Mouse (Mus musculus) heart, embryonic 11.5 days (tissue): ENCODE measurements around the gene Tmem274. TPM values are rescaled to one million over a fixed set of nuclear protein-coding genes. Genes with fewer than 3 reads are reported as not detected.
A peak's percentile ranks its signal among the peaks of the same experiment; 100 is the strongest.

Experiments used
- ATAC-seq: fragments of 200-750 bp; cut with Nextera tagmentation; replicated peaks from 2 replicates; pipeline ENCODE4 v1.8.0; 2017; ENCODE audit warnings: moderate library complexity; ENCODE audit not compliant: insufficient number of reproducible peaks, low FRiP score, low TSS enrichment
- H3K27ac ChIP-seq: fragments of 300-500 bp; sonication (generic); 2 replicates; pipeline ENCODE4 v1.5.1; 2014; ENCODE audit warnings: mild to moderate bottlenecking, low read depth, low read length
- H3K27me3 ChIP-seq: fragments of 300-500 bp; sonication (generic); 2 replicates; pipeline ENCODE4 v1.6.1; 2014; ENCODE audit warnings: mild to moderate bottlenecking, low read length, mixed read lengths; ENCODE audit not compliant: control insufficient read depth, insufficient read depth
- H3K36me3 ChIP-seq: fragments of 300-500 bp; sonication (generic); 2 replicates; pipeline ENCODE4 v1.6.1; 2014; ENCODE audit warnings: mild to moderate bottlenecking, low read length, moderate library complexity, mixed read lengths; ENCODE audit not compliant: control insufficient read depth, insufficient read depth
- H3K4me1 ChIP-seq: fragments of 300-500 bp; sonication (generic); 2 replicates; pipeline ENCODE4 v1.6.1; 2014; ENCODE audit warnings: low read length; ENCODE audit not compliant: control insufficient read depth, insufficient read depth
- H3K4me2 ChIP-seq: fragments of 300-500 bp; sonication (generic); 2 replicates; pipeline ENCODE4 v1.6.1; 2014; ENCODE audit warnings: mild to moderate bottlenecking, moderate library complexity
- H3K4me3 ChIP-seq: fragments of 300-500 bp; sonication (generic); 2 replicates; pipeline ENCODE4 v1.5.1; 2014; ENCODE audit warnings: low read depth, low read length
- H3K9ac ChIP-seq: fragments of 300-500 bp; sonication (generic); 2 replicates; pipeline ENCODE4 v1.6.1; 2014; ENCODE audit warnings: mild to moderate bottlenecking, low read depth, low read length, moderate library complexity
- H3K9me3 ChIP-seq: fragments of 300-500 bp; sonication (generic); replicated peaks from 2 replicates; pipeline ENCODE4 v1.6.1; 2016; ENCODE audit warnings: low read length; ENCODE audit not compliant: control insufficient read depth
- WGBS: fragments of 180-500 bp; shearing (Covaris S2); extraction: QIAGEN DNeasy Blood & Tissue Kit; methylation state at CpG from one replicate; pipeline ENCODE4 v1.1.7; 2014; ENCODE audit not compliant: insufficient replicate concordance; 5-methylcytosine and 5-hydroxymethylcytosine counted together
- polyA plus RNA-seq: library from polyadenylated mRNA; unstranded; fragments of >200 nt; fragmentation: Nextera tagmentation; extraction: Ambion mirVana; gene quantifications from 2 replicates; pipeline ENCODE4 v1.2.1, GENCODE M21; 2014

Gene Tmem274
- polyA plus RNA-seq, 1 experiment from 2014 or later = not detected

- ATAC-seq = no peak
Observed at GRCm38 (mm10) chr4:149505261-149505967, 28.2 kb downstream of the Tmem274 start.

GRCm38 (mm10) chr4:149506904-149507303 lies 29.7 kb downstream of the Tmem274 start:
- H3K9me3 ChIP-seq = no peaks in the 10 kb centered on the region
- no peak for ATAC-seq

More at GRCm38 (mm10) chr4:149505261-149505967, 28.2 kb downstream of the Tmem274 start:
- Histone ChIP-seq H3K4me1 (no peaks in the 10 kb centered on the region), H3K9me3 (no peaks in the 10 kb centered on the region), H3K4me2 (no peak overlapping the region), H3K27me3 (no peaks in the 10 kb centered on the region), H3K27ac (no peak overlapping the region), H3K4me3 (no peak overlapping the region), H3K9ac (no peak overlapping the region), H3K36me3 (no peaks in the 10 kb centered on the region)
- WGBS = 60% methylated on average over 14 of the region's 15 CpGs

DNA sequence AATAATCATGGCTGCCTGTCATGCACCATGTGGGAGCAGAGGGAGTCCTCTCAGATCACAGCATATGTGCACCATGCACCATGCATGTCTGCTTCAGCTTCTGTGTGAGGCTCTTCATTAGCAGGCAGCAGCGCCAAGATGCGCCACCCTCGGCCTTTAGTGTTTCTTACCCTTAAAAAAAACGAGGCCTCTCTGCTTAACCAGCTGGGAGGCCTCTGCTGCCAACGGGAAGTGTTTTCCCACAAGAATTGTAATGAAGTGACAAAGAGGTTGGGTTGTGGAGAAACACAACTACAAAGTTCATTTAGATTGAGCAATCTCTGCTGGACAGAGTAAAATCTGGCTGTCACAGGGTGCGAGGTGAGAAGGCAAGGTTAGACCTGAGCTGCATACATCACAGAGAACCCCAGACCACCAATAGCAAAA lies 34.1 kb downstream of the Tmem274 start:
- 58% methylated on average over 6 of the region's 6 CpGs for WGBS
- H3K27me3 ChIP-seq = no peaks in the 10 kb centered on the region
- no peak overlapping the region for H3K4me2 ChIP-seq
- H3K27ac ChIP-seq = no peak overlapping the region
- H3K36me3 ChIP-seq = no peaks in the 10 kb centered on the region
- 0 out of 2 replicates have a peak, but pooled peaks cover 3% of the 10 kb centered on the region for H3K4me1 ChIP-seq
- no peak for ATAC-seq
- H3K9ac ChIP-seq = no peak overlapping the region
- no peaks in the 10 kb centered on the region for H3K9me3 ChIP-seq
- H3K4me3 ChIP-seq = no peak overlapping the region

More at GRCm38 (mm10) chr4:149506904-149507303, 29.7 kb downstream of the Tmem274 start:
- no peak overlapping the region for H3K9ac ChIP-seq
- no peak overlapping the region for H3K27ac ChIP-seq
- 0 out of 2 replicates have a peak, but pooled peaks cover 3% of the 10 kb centered on the region for H3K4me1 ChIP-seq
- WGBS = 71% methylated on average over 3 of the region's 3 CpGs
- no peak overlapping the region for H3K4me3 ChIP-seq
- no peaks in the 10 kb centered on the region for H3K27me3 ChIP-seq
- no peaks in the 10 kb centered on the region for H3K36me3 ChIP-seq
- H3K4me2 ChIP-seq = no peak overlapping the region

- H3K9me3 ChIP-seq = no peaks in the 10 kb centered on the region
- H3K9ac ChIP-seq = no peak overlapping the region
- no peak overlapping the region for H3K4me3 ChIP-seq
- WGBS = 76% methylated on average over 7 of the region's 7 CpGs
- no peak overlapping the region for H3K4me2 ChIP-seq
- 0 out of 2 replicates have a peak, but pooled peaks cover 3% of the 10 kb centered on the region for H3K4me1 ChIP-seq
- H3K27me3 ChIP-seq = no peaks in the 10 kb centered on the region
- no peaks in the 10 kb centered on the region for H3K36me3 ChIP-seq
- H3K27ac ChIP-seq = no peak overlapping the region
- no peak for ATAC-seq
Observed at GRCm38 (mm10) chr4:149512072-149512471, 34.9 kb downstream of the Tmem274 start.

DNA sequence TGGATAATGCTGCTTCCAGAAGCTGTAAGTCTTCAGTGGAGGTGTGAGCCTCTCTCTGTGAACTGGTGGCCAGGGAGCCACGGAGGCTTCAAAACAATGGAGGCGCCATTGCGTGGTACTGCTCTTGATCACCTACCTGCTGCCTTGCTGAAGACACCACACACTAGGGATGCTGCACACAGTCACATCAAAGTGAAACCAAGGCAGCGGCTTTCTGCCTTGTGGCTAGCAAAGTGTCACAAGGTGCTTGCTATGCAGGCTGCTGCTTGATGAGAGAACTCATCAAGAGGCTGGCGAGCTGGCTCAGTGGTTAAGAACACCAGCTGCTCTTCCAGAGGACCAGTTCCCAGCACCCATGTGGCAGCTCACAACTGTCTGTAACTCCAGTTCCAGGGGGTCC lies 38.5 kb downstream of the Tmem274 start:
- Histone ChIP-seq H3K36me3 (no peaks in the 10 kb centered on the region), H3K9ac (no peak overlapping the region), H3K4me1 (peaks cover 12% of the 10 kb centered on the region; the same call in 1 of the 2 replicates), H3K4me2 (no peak overlapping the region), H3K27ac (no peak overlapping the region), H3K9me3 (no peaks in the 10 kb centered on the region), H3K27me3 (no peaks in the 10 kb centered on the region), H3K4me3 (no peak overlapping the region)
- no peak for ATAC-seq
- WGBS = 82% methylated on average over 5 of the region's 5 CpGs

- peak; percentile 99 for ATAC-seq
- Histone ChIP-seq H3K9ac (peak within 1 kb of the TSS; percentile 86), H3K36me3 (no peaks in the 10 kb centered on the region), H3K4me3 (peak within 1 kb of the TSS; percentile 89), H3K4me2 (peak within 1 kb of the TSS; percentile 98), H3K9me3 (no peaks in the 10 kb centered on the region), H3K27me3 (no peaks in the 10 kb centered on the region), H3K27ac (peak within 1 kb of the TSS; percentile 50), H3K4me1 (peaks cover 13% of the 10 kb centered on the region; the same call in 1 of the 2 replicates)
- WGBS = under 1% methylated on average over 46 of the region's 46 CpGs
Observed at GRCm38 (mm10) chr4:149517868-149518340, 40.7 kb downstream of the Tmem274 start, which contains the start of gene Ctnnbip1. TSS of gene Ctnnbip1 (plus strand) at chr4:149518236.

- Histone ChIP-seq H3K36me3 (no peaks in the 10 kb centered on the region), H3K4me2 (peak overlapping the region; percentile 98), H3K27me3 (no peaks in the 10 kb centered on the region), H3K4me3 (peak overlapping the region; percentile 89), H3K9ac (peak overlapping the region; percentile 86), H3K27ac (peak overlapping the region; percentile 50), H3K9me3 (no peaks in the 10 kb centered on the region), H3K4me1 (peaks cover 15% of the 10 kb centered on the region; the same call in 1 of the 2 replicates)
- WGBS = 6% methylated on average over 30 of the region's 52 CpGs
- ATAC-seq = no peak
Observed at GRCm38 (mm10) chr4:149518351-149519220, 41.4 kb downstream of the Tmem274 start.

GRCm38 (mm10) chr4:149521258-149521657 lies 44.1 kb downstream of the Tmem274 start:
- no peaks in the 10 kb centered on the region for H3K9me3 ChIP-seq
- no peaks in the 10 kb centered on the region for H3K36me3 ChIP-seq
- no peak overlapping the region for H3K4me3 ChIP-seq
- WGBS = 69% methylated on average over 10 of the region's 10 CpGs
- H3K9ac ChIP-seq = no peak overlapping the region
- H3K4me2 ChIP-seq = no peak overlapping the region
- no peaks in the 10 kb centered on the region for H3K27me3 ChIP-seq
- peaks cover 22% of the 10 kb centered on the region for H3K4me1 ChIP-seq
- ATAC-seq = no peak
- H3K27ac ChIP-seq = no peak overlapping the region
